Mouse (Mus musculus) thymus, adult 2 months (tissue): Measurements from ENCODE around the gene Dnmt3a. TPM values are rescaled to one million over a fixed set of nuclear protein-coding genes. Genes with fewer than 3 reads are reported as not detected.

ENCODE experiments used
- DNase-seq: peaks from one replicate; pipeline ENCODE4 v3.0.0; 2021
- H3K27ac ChIP-seq: fragments of 200-500 bp; 2 replicates; pipeline ENCODE4 v1.5.1; 2012; ENCODE audit warnings: low read length, control low read depth; ENCODE audit not compliant: control insufficient read depth, insufficient read depth
- H3K27me3 ChIP-seq: fragments of 200-500 bp; 2 replicates; pipeline ENCODE4 v1.6.1; 2012; ENCODE audit warnings: mild to moderate bottlenecking, low read length, moderate library complexity, mixed read lengths; ENCODE audit not compliant: control insufficient read depth, insufficient read depth
- H3K36me3 ChIP-seq: fragments of 200-500 bp; 2 replicates; pipeline ENCODE4 v1.6.1; 2012; ENCODE audit warnings: mild to moderate bottlenecking, low read length, moderate library complexity; ENCODE audit not compliant: control insufficient read depth, insufficient read depth
- H3K4me1 ChIP-seq: fragments of 200-500 bp; replicated peaks from 2 replicates; pipeline ENCODE4 v1.6.1; 2012; ENCODE audit warnings: low read length; ENCODE audit not compliant: control insufficient read depth, insufficient read depth
- H3K4me3 ChIP-seq: fragments of 200-500 bp; 2 replicates; pipeline ENCODE4 v1.5.1; 2012; ENCODE audit warnings: mild to moderate bottlenecking, low read length, control low read depth, moderate library complexity; ENCODE audit not compliant: control insufficient read depth, insufficient read depth
- CTCF ChIP-seq: fragments of 200-500 bp; IDR thresholded peaks from 2 replicates; pipeline ENCODE4 v1.5.1; 2012; ENCODE audit warnings: mild to moderate bottlenecking, control low read depth, low read length, moderate library complexity, borderline replicate concordance; ENCODE audit not compliant: control insufficient read depth, poor library complexity, insufficient read depth; ENCODE audit errors: extremely low read depth
- POLR2A ChIP-seq: fragments of 200-500 bp; IDR thresholded peaks from 2 replicates; pipeline ENCODE4 v1.6.1; 2012; ENCODE audit warnings: mild to moderate bottlenecking, low read length, control low read depth, moderate library complexity; ENCODE audit not compliant: control insufficient read depth, poor library complexity, insufficient read depth; ENCODE audit errors: extremely low read depth
- WGBS: fragments of 180-500 bp; shearing (Covaris S2); methylation state at CpG from one replicate; pipeline ENCODE4 v1.1.7; 2018; 5-methylcytosine and 5-hydroxymethylcytosine counted together
- polyA plus RNA-seq: library from polyadenylated mRNA; depleted of rRNA; stranded (reverse); fragments of >200 nt; gene quantifications from 2 replicates; pipeline ENCODE4 v1.2.3, GENCODE M21; 2012

Dnmt3a gene
- polyA plus RNA-seq, 1 experiment: 40.9 TPM

DNA sequence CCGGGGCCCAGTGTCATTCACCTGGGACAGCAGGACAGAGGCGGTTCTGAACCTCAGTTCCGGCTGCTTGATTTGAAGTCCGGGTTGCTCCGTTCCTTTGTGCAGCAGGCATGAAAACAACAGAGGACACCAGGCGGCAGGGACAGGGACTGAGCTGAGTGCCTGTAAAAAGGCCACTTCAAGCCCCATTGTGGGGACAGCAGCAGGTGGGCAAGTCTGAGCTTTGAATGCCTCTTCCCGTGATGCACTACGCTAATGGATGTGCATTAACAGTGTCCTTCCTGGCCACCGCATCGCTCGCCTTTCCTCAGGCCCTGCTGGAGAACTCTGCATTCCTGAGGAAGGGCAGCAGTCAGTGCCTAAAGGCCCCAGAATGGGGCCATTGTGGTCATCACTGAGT, 136.2 kb downstream of the Dnmt3a start:
- Histone ChIP-seq H3K27ac (no peak overlapping the region), H3K4me1 (no peaks in the 10 kb centered on the region), H3K27me3 (no peaks in the 10 kb centered on the region), H3K4me3 (no peak overlapping the region), H3K36me3 (no peaks in the 10 kb centered on the region)
- no peak for TF ChIP-seq CTCF
- TF ChIP-seq POLR2A: no peak
- WGBS: 79% methylated on average over 11 of the region's 11 CpGs
- DNase-seq: no peak

DNA sequence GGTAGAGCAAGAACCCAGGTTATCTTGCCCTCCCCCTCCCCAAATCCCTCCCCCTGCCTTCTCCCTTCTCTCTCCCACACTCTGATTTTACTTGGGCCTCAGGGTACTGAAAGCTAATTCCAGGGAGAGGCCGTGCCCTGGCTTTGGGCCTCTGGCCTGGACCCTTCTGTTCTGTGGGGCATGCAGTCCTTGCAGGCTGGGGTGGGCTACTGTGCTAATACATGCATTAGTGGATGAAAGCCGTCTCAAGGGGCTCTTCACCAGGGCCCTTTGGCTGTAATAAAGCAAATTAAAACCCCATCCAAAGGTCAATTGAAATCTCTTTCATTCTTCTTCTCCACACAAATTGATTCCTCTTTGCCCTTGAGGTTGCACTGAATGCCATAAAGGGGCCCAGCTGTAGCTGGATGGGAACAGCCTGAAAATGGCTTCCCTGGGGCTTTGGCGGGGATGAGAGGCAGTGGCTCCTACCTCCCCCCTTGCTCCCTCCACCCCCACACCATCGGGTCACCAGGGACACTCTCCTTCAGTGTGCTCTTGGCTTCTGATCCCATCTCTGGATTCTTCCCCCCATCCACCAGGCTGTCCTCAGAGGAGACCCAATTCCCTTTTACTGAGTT, 138.8 kb downstream of the Dnmt3a start:
- H3K27ac ChIP-seq: no peak overlapping the region
- H3K27me3 ChIP-seq: no peaks in the 10 kb centered on the region
- TF ChIP-seq POLR2A (no peak), CTCF (no peak)
- H3K4me1 ChIP-seq: no peaks in the 10 kb centered on the region
- H3K36me3 ChIP-seq: no peaks in the 10 kb centered on the region
- H3K4me3 ChIP-seq: no peak overlapping the region
- no peak for DNase-seq
- 86% methylated on average over 4 of the region's 4 CpGs for WGBS

GRCm38 (mm10) chr12:3947503-3947902, 141.7 kb downstream of the Dnmt3a start:
- Histone ChIP-seq H3K4me3 (no peak overlapping the region), H3K27ac (no peak overlapping the region), H3K4me1 (no peaks in the 10 kb centered on the region), H3K36me3 (no peaks in the 10 kb centered on the region), H3K27me3 (no peaks in the 10 kb centered on the region)
- TF ChIP-seq POLR2A (no peak), CTCF (no peak)
- 86% methylated on average over 6 of the region's 6 CpGs for WGBS
- DNase-seq: no peak

GRCm38 (mm10) chr12:3954651-3955050, 148.8 kb downstream of the Dnmt3a start, which contains the start of gene Pomc:
TSS of gene Pomc (plus strand) at chr12:3954951.
- Histone ChIP-seq H3K27me3 (no peaks in the 10 kb centered on the region; the same call in 1 of the 2 replicates), H3K27ac (no peak within 1 kb of the TSS), H3K36me3 (no peaks in the 10 kb centered on the region), H3K4me1 (peaks cover 2% of the 10 kb centered on the region), H3K4me3 (no peak within 1 kb of the TSS)
- no peak for TF ChIP-seq CTCF
- TF ChIP-seq POLR2A: no peak
- 40% methylated on average over 22 of the region's 22 CpGs for WGBS
- no peak for DNase-seq

DNA sequence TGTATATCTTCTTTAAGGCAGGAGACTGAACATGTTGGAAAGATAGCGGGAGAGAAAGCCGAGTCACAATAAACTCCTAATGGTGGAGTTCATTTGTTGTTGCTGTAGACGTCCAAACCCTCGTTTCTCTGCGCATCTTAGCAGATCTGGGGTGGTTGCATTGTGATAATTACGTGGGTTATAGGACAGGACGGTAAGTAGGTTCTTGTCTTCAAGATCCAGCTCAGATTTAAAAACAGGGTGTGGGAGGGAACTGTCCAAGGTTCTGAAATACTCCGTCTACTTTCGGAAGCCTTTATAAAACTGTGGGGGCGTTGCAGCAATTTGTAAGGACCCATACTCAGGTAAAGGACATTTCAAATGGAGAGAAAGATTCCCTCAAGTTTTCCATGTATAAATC, 149.6 kb downstream of the Dnmt3a start:
- no peak for TF ChIP-seq POLR2A
- TF ChIP-seq CTCF: no peak
- no peaks in the 10 kb centered on the region; the same call in 1 of the 2 replicates for H3K27me3 ChIP-seq
- H3K4me3 ChIP-seq: no peak overlapping the region
- DNase-seq: peak; percentile 20
- peaks cover 6% of the 10 kb centered on the region for H3K4me1 ChIP-seq
- WGBS: 36% methylated on average over 10 of the region's 10 CpGs
- no peak overlapping the region for H3K27ac ChIP-seq
- no peaks in the 10 kb centered on the region for H3K36me3 ChIP-seq

GRCm38 (mm10) chr12:3956351-3956750, 150.5 kb downstream of the Dnmt3a start:
- TF ChIP-seq CTCF: no peak
- WGBS: 19% methylated on average over 3 of the region's 3 CpGs
- H3K27me3 ChIP-seq: no peaks in the 10 kb centered on the region; the same call in 1 of the 2 replicates
- H3K4me3 ChIP-seq: no peak overlapping the region
- no peak overlapping the region for H3K27ac ChIP-seq
- DNase-seq: peak; percentile 8
- peaks cover 9% of the 10 kb centered on the region for H3K4me1 ChIP-seq
- H3K36me3 ChIP-seq: no peaks in the 10 kb centered on the region
